Mouse (Mus musculus) testis, adult 2 months (tissue): ENCODE data around the gene Trip6.

Experiments
- CTCF ChIP-seq: fragments of 200-500 bp; IDR thresholded peaks from 2 replicates; pipeline ENCODE4 v1.5.1; 2012; ENCODE audit warnings: low read depth, mild to moderate bottlenecking, inconsistent platforms, low read length, moderate library complexity; ENCODE audit not compliant: control insufficient read depth, insufficient read depth, insufficient replicate concordance
- POLR2A ChIP-seq: fragments of 200-500 bp; IDR thresholded peaks from 2 replicates; pipeline ENCODE4 v1.6.1; 2012; ENCODE audit warnings: low read depth, mild to moderate bottlenecking, inconsistent platforms, low read length, moderate library complexity; ENCODE audit not compliant: control insufficient read depth

- TF ChIP-seq POLR2A = no peak
- TF ChIP-seq CTCF = no peak
Measured at GRCm38 (mm10) chr5:137350205-137351057, 36.2 kb upstream of the Trip6 start.
